ENCODE assay signal across 9 mouse cellular contexts in genomic region chr9:63650905-63651304, GRCm38 (mm10). TPM values are rescaled to one million over a fixed set of nuclear protein-coding genes. Genes with fewer than 3 reads are reported as not detected.
DNase-seq lines count a peak whose midpoint lies in the region; ATAC-seq lines count a peak whose summit lies in the region.
"Had no signal": no experiment of that assay in that cellular context is flagged by ENCODE, and none has a peak within 500 bp of the region (broad histone marks: within the 10 kb centered on the region; RNA-seq: fewer than 3 reads in every experiment).

No protein-coding gene starts in this region.

- no peak overlapping the region for H3K4me3 ChIP-seq in limb, embryonic 15.5 days

- DNase-seq in kidney, postnatal 10 days: peak; percentile 24
- no peak for DNase-seq in kidney, adult 18-20 months
- DNase-seq in cerebellum, adult 8-10 months: peak; percentile 42
- DNase-seq in gastrocnemius, adult 18-20 months (ENCODE audit: low spot score): peak; percentile 89
- no peak for DNase-seq in spleen, postnatal 10 days (ENCODE audit: low spot score in 2 of 2)
- DNase-seq in adipocyte (ENCODE audit: low spot score): no peak
- no peak for DNase-seq in right cerebral cortex, postnatal 25 days
- DNase-seq: layer of hippocampus, postnatal 36 days had no signal

- H3K4me2 ChIP-seq in limb, embryonic 15.5 days: 0 out of 2 replicates have a peak overlapping the region, but pooled peaks have one; percentile 6

- peaks cover 52% of the 10 kb centered on the region for H3K36me3 ChIP-seq in limb, embryonic 15.5 days

- WGBS in limb, embryonic 15.5 days: 48% methylated on average over 14 of the region's 14 CpGs

- H3K9ac ChIP-seq in limb, embryonic 15.5 days: no peak overlapping the region

- H3K9me3 ChIP-seq in limb, embryonic 15.5 days: no peaks in the 10 kb centered on the region

- H3K27ac ChIP-seq in limb, embryonic 15.5 days: peak overlapping the region; percentile 89

- peaks cover 78% of the 10 kb centered on the region for H3K4me1 ChIP-seq in limb, embryonic 15.5 days

- ATAC-seq in limb, embryonic 15.5 days (ENCODE audit: insufficient number of reproducible peaks, low FRiP score, low TSS enrichment, low read depth): peak; percentile 50

- no peaks in the 10 kb centered on the region for H3K27me3 ChIP-seq in limb, embryonic 15.5 days

RNA-seq across cellular contexts. Expression of gene Aagab, which starts 48.4 kb away (rescaled TPM):
- total RNA-seq in gastrocnemius, adult 18-20 months (2021): 10 to 100 TPM; 12.1 to 14.2 TPM
- polyA plus RNA-seq in limb, embryonic 15.5 days (2015; fragmentation: Nextera tagmentation; extraction: Ambion mirVana): 25.7 and 30.5 TPM in 2 replicates

RNA-seq across cellular contexts. Expression of gene Iqch, which starts 48.6 kb away (rescaled TPM):
- total RNA-seq in gastrocnemius, adult 18-20 months (2021): not detected
- 0.06 and 0.13 TPM in 2 replicates for polyA plus RNA-seq in limb, embryonic 15.5 days (2015; fragmentation: Nextera tagmentation; extraction: Ambion mirVana)

Comparison
In these comparisons a context has a peak if more than half of its experiments do, and no peak if none do; other contexts are left out.
1. DNase-seq: peak in kidney, postnatal 10 days (single experiment), cerebellum, adult 8-10 months (single experiment) and gastrocnemius, adult 18-20 months (single experiment); none in kidney, adult 18-20 months (single experiment), spleen, postnatal 10 days (0 of 2), adipocyte (single experiment) and right cerebral cortex, postnatal 25 days (single experiment).